Mouse (Mus musculus): Measurements from ENCODE around the gene Ppp1r13b.

The Ppp1r13b gene

GRCm38 (mm10) chr12:111916514-111917217 is 8.8 kb upstream of the Ppp1r13b start:
- no peak for DNase-seq

GRCm38 (mm10) chr12:111915781-111916180 is 7.9 kb upstream of the Ppp1r13b start:
- no peak for DNase-seq

DNA sequence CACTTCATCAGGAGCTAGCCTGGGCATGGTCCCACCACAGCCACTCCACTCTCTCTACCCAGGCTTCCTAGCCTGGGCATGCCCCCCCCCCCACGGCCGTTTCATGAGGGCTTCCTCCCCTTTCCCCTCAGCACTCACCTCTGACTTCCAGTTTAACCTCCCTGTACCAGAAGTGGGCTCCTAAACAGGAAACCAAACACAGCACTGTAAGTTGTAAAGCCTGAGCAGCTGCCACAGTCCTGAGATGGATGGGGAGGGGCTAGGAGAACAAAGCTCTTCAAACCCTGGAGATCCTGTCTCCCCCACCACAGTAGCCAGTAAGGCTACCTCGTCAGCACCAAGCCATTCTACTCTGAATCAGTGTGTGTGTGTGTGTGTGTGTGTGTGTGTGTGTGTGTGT is 6.1 kb upstream of the Ppp1r13b start:
- DNase-seq, result peak; percentile 46

DNA sequence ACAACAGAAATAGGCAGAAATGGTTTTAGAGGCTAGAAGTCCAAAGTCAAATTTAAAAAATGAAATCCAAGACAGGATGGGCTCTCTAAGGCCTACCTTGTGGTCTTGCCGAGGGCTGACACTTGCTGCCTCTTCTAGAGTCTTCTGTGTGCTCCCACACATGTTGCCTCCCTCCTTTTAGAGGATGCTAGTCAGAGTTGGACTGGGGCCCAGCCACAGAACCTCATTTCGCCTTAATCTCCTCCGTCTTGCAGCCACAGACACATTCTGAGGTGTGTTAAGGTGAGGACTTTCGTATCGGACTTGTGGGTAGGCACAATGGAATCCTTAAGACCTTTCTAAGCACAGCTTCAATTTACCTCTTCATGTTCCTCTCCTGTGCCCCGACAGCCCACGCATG is 4.9 kb upstream of the Ppp1r13b start:
- no peak for DNase-seq

- DNase-seq, result no peak
Measured at GRCm38 (mm10) chr12:111911796-111912195, 3.9 kb upstream of the Ppp1r13b start.

GRCm38 (mm10) chr12:111911171-111911760 is 3.4 kb upstream of the Ppp1r13b start:
- DNase-seq, result no peak

- DNase-seq, result no peak
Measured at GRCm38 (mm10) chr12:111908997-111909550, 1.2 kb upstream of the Ppp1r13b start.

GRCm38 (mm10) chr12:111907421-111907891 is 454 bp downstream of the Ppp1r13b start:
- DNase-seq, result peak; percentile 88

GRCm38 (mm10) chr12:111906309-111906875 is 1.5 kb downstream of the Ppp1r13b start:
- no peak for DNase-seq

- DNase-seq, result no peak
Measured at GRCm38 (mm10) chr12:111902488-111902887, 5.4 kb downstream of the Ppp1r13b start.

GRCm38 (mm10) chr12:111901105-111901875 is 6.6 kb downstream of the Ppp1r13b start:
- no peak for DNase-seq

GRCm38 (mm10) chr12:111899646-111900045 is 8.3 kb downstream of the Ppp1r13b start:
- no peak for DNase-seq

DNA sequence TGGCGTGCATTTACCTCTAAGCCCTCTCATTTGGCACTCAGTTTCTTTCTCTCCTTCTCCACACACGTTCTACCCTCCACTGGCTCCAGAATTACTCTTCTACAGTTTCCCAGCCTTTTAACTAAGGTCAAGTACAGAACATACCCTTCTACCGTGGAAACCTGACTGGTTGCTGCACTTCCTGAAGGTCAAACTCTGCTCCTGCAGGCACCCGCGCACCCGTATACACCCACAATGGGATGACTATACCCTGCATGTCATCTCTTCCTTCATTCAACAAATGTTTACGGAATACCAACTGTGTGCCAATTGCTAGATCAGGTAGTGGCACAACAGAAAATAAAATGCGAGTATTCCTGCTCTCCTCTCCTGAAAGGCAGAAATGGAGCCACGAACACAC is 9.2 kb downstream of the Ppp1r13b start:
- DNase-seq, result no peak

DNA sequence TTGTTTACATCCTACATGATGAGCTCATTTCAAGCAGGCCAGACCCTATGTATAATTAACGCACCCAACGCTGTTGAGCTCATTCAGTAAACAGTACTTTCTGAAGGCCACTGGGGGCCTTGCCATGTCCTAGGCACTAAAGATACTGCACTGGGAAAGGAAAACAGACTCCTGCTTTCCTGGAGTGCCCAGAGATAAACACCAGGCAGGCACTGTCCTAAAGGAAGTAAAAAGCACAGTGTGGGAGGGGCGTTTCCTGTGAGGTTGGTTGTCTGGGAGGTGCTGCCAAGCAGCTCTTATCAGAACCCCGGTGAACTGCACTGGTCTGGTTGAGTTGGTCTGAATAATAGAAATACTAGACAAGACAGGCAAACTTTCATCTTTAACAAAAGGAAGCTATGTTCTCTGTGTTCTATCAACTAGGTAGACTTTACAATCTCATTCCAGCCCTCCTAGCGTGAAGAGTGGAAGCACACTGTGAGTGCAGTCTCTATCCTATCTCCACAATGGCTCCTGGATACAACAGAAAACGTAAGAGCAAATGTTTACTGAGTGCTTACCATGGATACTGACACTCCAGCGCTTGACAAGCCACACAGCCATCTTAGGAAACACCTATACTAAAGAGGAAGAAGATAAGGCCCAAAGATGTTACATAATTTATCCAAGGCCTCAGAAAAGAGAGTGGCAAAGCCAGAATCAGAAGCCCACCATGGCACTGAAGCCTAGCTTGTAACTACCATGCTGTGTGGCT is 10.8 kb downstream of the Ppp1r13b start:
- DNase-seq, result peak; percentile 48

- DNase-seq, result no peak
Measured at GRCm38 (mm10) chr12:111894082-111894481, 13.8 kb downstream of the Ppp1r13b start.

DNA sequence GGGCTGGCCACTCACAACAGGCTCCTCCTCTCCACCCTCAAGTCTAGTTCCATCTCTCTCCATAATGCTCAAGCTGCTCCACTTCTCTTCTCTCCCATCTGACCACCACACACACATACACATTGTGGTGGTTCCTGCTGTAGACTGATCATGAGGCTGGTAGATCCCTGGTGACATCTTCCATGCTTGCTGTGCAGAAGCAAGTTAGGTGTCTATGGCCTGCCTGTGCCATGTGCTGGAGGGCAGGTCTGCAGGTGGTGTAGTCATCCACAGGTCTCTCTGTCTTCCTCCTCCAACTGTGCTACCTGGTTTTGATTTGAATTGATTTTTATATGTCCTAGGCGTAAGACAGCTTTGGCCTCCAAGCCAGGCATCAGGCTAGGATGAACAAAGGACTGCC is 14.9 kb downstream of the Ppp1r13b start:
- DNase-seq, result no peak

DNA sequence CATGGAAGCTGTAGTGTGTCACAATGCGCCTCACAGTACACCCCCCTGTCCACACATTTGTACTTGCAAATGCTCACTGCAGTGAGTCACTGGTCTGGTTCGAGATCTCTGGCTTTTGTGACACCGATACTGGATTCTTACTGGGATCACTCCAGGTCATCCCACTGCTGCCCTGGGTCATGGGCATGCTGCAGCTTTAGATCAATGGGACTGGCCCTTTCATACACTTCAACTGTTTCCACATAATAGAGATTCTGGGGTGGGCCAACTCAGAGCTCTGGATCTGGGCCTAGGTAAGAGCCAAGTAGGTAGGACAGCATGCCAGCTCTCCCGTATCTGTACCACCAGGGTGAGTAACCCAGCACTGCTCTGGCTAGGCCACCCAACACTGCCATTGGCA is 16.1 kb downstream of the Ppp1r13b start:
- no peak for DNase-seq

DNA sequence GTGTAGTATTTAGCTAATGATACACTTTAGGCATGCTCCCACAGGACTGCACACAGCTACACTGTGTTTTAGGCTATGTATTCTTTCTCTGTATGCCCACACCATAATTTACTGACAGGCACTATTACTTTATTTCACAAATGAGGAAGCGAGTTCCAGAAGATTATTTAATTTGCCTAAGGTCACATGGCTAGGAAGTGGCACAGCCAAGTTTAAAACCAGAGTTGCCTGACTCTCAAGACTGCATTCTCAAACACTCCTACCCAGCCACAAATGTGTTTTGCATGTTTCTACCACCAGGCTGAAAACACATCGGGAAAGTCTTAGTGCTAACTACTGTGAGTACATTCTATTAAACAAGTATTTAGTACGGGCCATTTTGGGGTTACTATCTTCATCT is 18.7 kb downstream of the Ppp1r13b start:
- DNase-seq, result no peak

- DNase-seq, result no peak
Measured at GRCm38 (mm10) chr12:111888303-111888864, 19.5 kb downstream of the Ppp1r13b start.

- no peak for DNase-seq
Measured at GRCm38 (mm10) chr12:111887005-111887404, 20.9 kb downstream of the Ppp1r13b start.

DNA sequence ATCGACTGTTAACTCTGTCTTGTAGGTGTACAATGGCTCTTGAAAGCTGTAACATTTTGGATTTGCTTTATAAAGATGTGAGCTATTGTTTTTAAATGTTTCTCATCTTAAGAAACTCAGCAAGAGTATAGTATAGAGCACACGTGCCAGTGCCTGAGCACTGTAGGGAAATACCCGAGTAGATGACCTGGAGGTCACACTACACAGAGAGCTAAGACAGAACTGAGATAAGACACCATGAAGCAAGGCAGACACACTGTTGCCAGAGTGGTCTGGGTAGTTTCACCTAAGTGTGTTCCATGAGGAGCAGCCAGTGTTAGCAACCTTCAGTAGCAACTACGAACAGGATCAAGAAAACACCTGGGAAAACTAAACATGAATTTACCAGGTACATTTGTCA is 25.1 kb downstream of the Ppp1r13b start:
- no peak for DNase-seq

DNA sequence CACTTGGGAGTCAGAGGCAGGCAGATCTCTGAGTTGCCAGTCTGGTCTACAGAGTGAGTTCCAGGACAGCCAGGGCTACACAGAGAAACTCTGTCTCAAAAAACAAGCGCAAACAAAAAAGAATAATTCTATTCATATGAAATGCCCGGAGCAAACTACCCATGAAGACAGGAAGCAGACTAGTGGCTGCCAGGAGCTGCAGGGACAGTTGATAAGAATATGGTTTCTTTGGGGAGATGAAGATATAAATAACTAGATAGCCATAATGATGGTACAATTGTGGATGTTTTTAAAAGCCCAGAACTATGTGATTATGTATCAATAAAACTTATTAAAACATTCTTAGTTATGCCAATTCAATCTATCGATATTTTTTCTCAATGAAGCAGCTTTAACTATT is 25.9 kb downstream of the Ppp1r13b start:
- no peak for DNase-seq

All from thymus, postnatal 4 days (tissue).